7 mouse cellular contexts compared by ENCODE assay signal in genomic region chr11:117482677-117483511, GRCm38 (mm10). TPM values are rescaled to one million over a fixed set of nuclear protein-coding genes. Genes with fewer than 3 reads are reported as not detected.
A peak's percentile ranks its signal among the peaks of the same experiment; 100 is the strongest.
DNase-seq lines count a peak whose midpoint lies in the region; ATAC-seq and TF ChIP-seq lines count a peak whose summit lies in the region.

No protein-coding gene starts in this region.

- H3K36me3 ChIP-seq in embryonic facial prominence, embryonic 12.5 days: no peaks in the 10 kb centered on the region
- no peaks in the 10 kb centered on the region for H3K36me3 ChIP-seq in heart, embryonic 11.5 days (ENCODE audit: control insufficient read depth, insufficient read depth, low read length)
- H3K36me3 ChIP-seq in kidney, embryonic 15.5 days: no peaks in the 10 kb centered on the region
- no peaks in the 10 kb centered on the region for H3K36me3 ChIP-seq in limb, embryonic 14.5 days (ENCODE audit: control insufficient read depth, insufficient read depth, low read length)
- H3K36me3 ChIP-seq in midbrain, postnatal 0 days (ENCODE audit: insufficient read depth, low read length): no peaks in the 10 kb centered on the region

- H3K4me1 ChIP-seq in embryonic facial prominence, embryonic 12.5 days: peaks cover 60% of the 10 kb centered on the region
- peaks cover 19% of the 10 kb centered on the region for H3K4me1 ChIP-seq in heart, embryonic 11.5 days (ENCODE audit: control insufficient read depth, insufficient read depth, low read length)
- H3K4me1 ChIP-seq in kidney, embryonic 15.5 days: peaks cover 41% of the 10 kb centered on the region
- H3K4me1 ChIP-seq in limb, embryonic 14.5 days (ENCODE audit: control insufficient read depth, insufficient read depth, low read length): peaks cover 34% of the 10 kb centered on the region
- H3K4me1 ChIP-seq in midbrain, postnatal 0 days (ENCODE audit: insufficient read depth, low read length): peaks cover 13% of the 10 kb centered on the region; the same call in 1 of the 2 replicates

- no peak for ATAC-seq in embryonic facial prominence, embryonic 12.5 days (ENCODE audit: insufficient number of reproducible peaks, insufficient read depth, low FRiP score, low TSS enrichment)
- no peak; the same call in 1 of the 2 replicates for ATAC-seq in heart, embryonic 11.5 days (replicated peaks; ENCODE audit: insufficient number of reproducible peaks, low FRiP score, low TSS enrichment)
- peak; percentile 57 for ATAC-seq in kidney, embryonic 15.5 days (replicated peaks; ENCODE audit: low FRiP score)
- ATAC-seq in limb, embryonic 14.5 days (ENCODE audit: low FRiP score, low read depth): peak; percentile 39; the same call in 1 of the 2 replicates
- no peak; the same call in 1 of the 2 replicates for ATAC-seq in midbrain, postnatal 0 days (ENCODE audit: low FRiP score)

- peak overlapping the region; percentile 22 for H3K4me3 ChIP-seq in embryonic facial prominence, embryonic 12.5 days
- peak overlapping the region; percentile 20 for H3K4me3 ChIP-seq in heart, embryonic 11.5 days (ENCODE audit: low read depth, low read length)
- peak overlapping the region; percentile 34 for H3K4me3 ChIP-seq in kidney, embryonic 15.5 days (replicated peaks)
- H3K4me3 ChIP-seq in limb, embryonic 14.5 days (replicated peaks; ENCODE audit: low read length): peak overlapping the region; percentile 24
- peak overlapping the region; percentile 14; the same call in 1 of the 2 replicates for H3K4me3 ChIP-seq in midbrain, postnatal 0 days (ENCODE audit: low read depth, low read length)

- no peaks in the 10 kb centered on the region for H3K27me3 ChIP-seq in embryonic facial prominence, embryonic 12.5 days
- H3K27me3 ChIP-seq in heart, embryonic 11.5 days (ENCODE audit: control insufficient read depth, insufficient read depth, low read length): no peaks in the 10 kb centered on the region; the same call in 1 of the 2 replicates
- H3K27me3 ChIP-seq in kidney, embryonic 15.5 days: peaks cover 11% of the 10 kb centered on the region; the same call in 1 of the 2 replicates
- no peaks in the 10 kb centered on the region for H3K27me3 ChIP-seq in limb, embryonic 14.5 days (ENCODE audit: control insufficient read depth, insufficient read depth, low read length)
- no peaks in the 10 kb centered on the region for H3K27me3 ChIP-seq in midbrain, postnatal 0 days (ENCODE audit: insufficient read depth, low read length)

- 0 out of 2 replicates have a peak overlapping the region, but pooled peaks have one; percentile 29 for H3K9ac ChIP-seq in embryonic facial prominence, embryonic 12.5 days
- 0 out of 2 replicates have a peak overlapping the region, but pooled peaks have one; percentile 60 for H3K9ac ChIP-seq in heart, embryonic 11.5 days (ENCODE audit: low read depth, low read length)
- H3K9ac ChIP-seq in kidney, embryonic 15.5 days: 0 out of 2 replicates have a peak overlapping the region, but pooled peaks have one; percentile 31
- H3K9ac ChIP-seq in limb, embryonic 14.5 days (ENCODE audit: low read depth, low read length, severe bottlenecking): peak overlapping the region; percentile 36; the same call in 1 of the 2 replicates
- 0 out of 2 replicates have a peak overlapping the region, but pooled peaks have one; percentile 29 for H3K9ac ChIP-seq in midbrain, postnatal 0 days (replicated peaks; ENCODE audit: low read length, poor library complexity, severe bottlenecking)

- WGBS in embryonic facial prominence, embryonic 12.5 days: 2% methylated on average over 24 of the region's 26 CpGs
- WGBS in heart, embryonic 11.5 days (ENCODE audit: insufficient replicate concordance): 2% methylated on average over 25 of the region's 26 CpGs
- WGBS in kidney, embryonic 15.5 days: 2% methylated on average over 25 of the region's 26 CpGs
- 4% methylated on average over 24 of the region's 26 CpGs for WGBS in limb, embryonic 14.5 days
- WGBS in midbrain, postnatal 0 days: 5% methylated on average over 25 of the region's 26 CpGs

- no peak for TF ChIP-seq POLR2A in limb, embryonic 14.5 days (IDR thresholded peaks at IDR 0.05; ENCODE audit: borderline replicate concordance, extremely low read depth, insufficient read depth, insufficient read length)

- H3K9me3 ChIP-seq in embryonic facial prominence, embryonic 12.5 days: no peaks in the 10 kb centered on the region; the same call in 1 of the 2 replicates
- H3K9me3 ChIP-seq in heart, embryonic 11.5 days (replicated peaks; ENCODE audit: control insufficient read depth, low read length): no peaks in the 10 kb centered on the region
- H3K9me3 ChIP-seq in kidney, embryonic 15.5 days (replicated peaks): no peaks in the 10 kb centered on the region
- H3K9me3 ChIP-seq in limb, embryonic 14.5 days (ENCODE audit: control insufficient read depth, low read length): no peaks in the 10 kb centered on the region
- no peaks in the 10 kb centered on the region for H3K9me3 ChIP-seq in midbrain, postnatal 0 days (ENCODE audit: low read length)

- TF ChIP-seq CTCF in midbrain, postnatal 0 days (IDR thresholded peaks at IDR 0.05): no peak

- H3K27ac ChIP-seq in embryonic facial prominence, embryonic 12.5 days: peak overlapping the region; percentile 91
- no peak overlapping the region for H3K27ac ChIP-seq in heart, embryonic 11.5 days (ENCODE audit: low read depth, low read length)
- peak overlapping the region; percentile 77 for H3K27ac ChIP-seq in kidney, embryonic 15.5 days
- peak overlapping the region; percentile 58 for H3K27ac ChIP-seq in limb, embryonic 14.5 days (replicated peaks; ENCODE audit: low read depth, low read length)
- H3K27ac ChIP-seq in midbrain, postnatal 0 days (ENCODE audit: low read depth, low read length): peak overlapping the region; percentile 78

- peak overlapping the region; percentile 62 for H3K4me2 ChIP-seq in embryonic facial prominence, embryonic 12.5 days (replicated peaks)
- H3K4me2 ChIP-seq in heart, embryonic 11.5 days: peak overlapping the region; percentile 71
- peak overlapping the region; percentile 67 for H3K4me2 ChIP-seq in kidney, embryonic 15.5 days
- H3K4me2 ChIP-seq in limb, embryonic 14.5 days (replicated peaks; ENCODE audit: low read depth, low read length, severe bottlenecking): peak overlapping the region; percentile 62
- peak overlapping the region; percentile 40 for H3K4me2 ChIP-seq in midbrain, postnatal 0 days (ENCODE audit: low read depth, low read length, poor library complexity, severe bottlenecking)

- DNase-seq in adrenal gland, postnatal 10 days: peak; percentile 86
- peak; percentile 65 for DNase-seq in limb, embryonic 14.5 days (ENCODE audit: low spot score)
- peak; percentile 93 for DNase-seq in midbrain, postnatal 0 days (ENCODE audit: low spot score)
- peak; percentile 70 to 71 for DNase-seq in spleen, postnatal 36 days (ENCODE audit: low spot score in 2 of 2)

RNA-seq across cellular contexts. Expression of gene Gm11733, which starts 1.3 kb away (rescaled TPM):
- total RNA-seq in adrenal gland, postnatal 10 days (2021): not detected
- polyA plus RNA-seq in embryonic facial prominence, embryonic 12.5 days (2016; fragmentation: Nextera tagmentation; extraction: Ambion mirVana): not detected in 2 replicates
- polyA plus RNA-seq in heart, embryonic 11.5 days (2014; fragmentation: Nextera tagmentation; extraction: Ambion mirVana): 0.13 TPM in 1 of 2 replicates, not detected in the other
- polyA plus RNA-seq in kidney, embryonic 15.5 days (2015; fragmentation: Nextera tagmentation; extraction: Ambion mirVana): not detected in 2 replicates
- not detected in 2 replicates for polyA plus RNA-seq in limb, embryonic 14.5 days (2012; rRNA removed)
- 0.08 TPM in 1 of 2 replicates, not detected in the other for polyA plus RNA-seq in limb, embryonic 14.5 days (2014; fragmentation: Nextera tagmentation; extraction: Ambion mirVana)
- 0.38 TPM in 1 of 2 replicates, not detected in the other for total RNA-seq in midbrain, postnatal 0 days (2014; rRNA removed)
- polyA plus RNA-seq in midbrain, postnatal 0 days (2015; fragmentation: Nextera tagmentation; extraction: Ambion mirVana): 0.07 TPM in 1 of 2 replicates, not detected in the other

Comparison
In these comparisons a context has a peak if more than half of its experiments do, and no peak if none do; other contexts are left out.
1. ATAC-seq: peak in kidney, embryonic 15.5 days (single experiment) and limb, embryonic 14.5 days (single experiment); none in embryonic facial prominence, embryonic 12.5 days (single experiment), heart, embryonic 11.5 days (single experiment) and midbrain, postnatal 0 days (single experiment).
2. Peak in every context shown above with its lines, with median percentiles within 50 percentile points of each other: DNase-seq, H3K4me2 ChIP-seq, H3K4me3 ChIP-seq and H3K9ac ChIP-seq.